Mouse (Mus musculus): ENCODE measurements around the gene Poldip3.

GRCm38 (mm10) chr15:83164971-83165471, 15.8 kb upstream of the Poldip3 start:
- TF ChIP-seq EP300 (optimal IDR thresholded peaks at IDR 0.05) (no peak), CTCF (IDR thresholded peaks at IDR 0.05; ENCODE audit: low read depth) (peak; percentile 14; the same call in 1 of the 2 replicates)

All from stomach, postnatal 0 days (tissue).